Mouse (Mus musculus): ENCODE measurements around the gene Bsn. TPM values are rescaled to one million over a fixed set of nuclear protein-coding genes. Genes with fewer than 3 reads are reported as not detected.

Gene Bsn
- polyA plus RNA-seq, 1 experiment from 2014 or later, result 0.06 TPM

- Histone ChIP-seq H3K9me3 (ENCODE audit: low read length) (no peaks in the 10 kb centered on the region), H3K27ac (ENCODE audit: low read length) (no peak overlapping the region), H3K36me3 (ENCODE audit: insufficient read depth, low read length) (no peaks in the 10 kb centered on the region), H3K4me2 (replicated peaks; ENCODE audit: low read depth, low read length) (no peak overlapping the region), H3K4me3 (ENCODE audit: low read depth, low read length) (no peak overlapping the region), H3K9ac (replicated peaks; ENCODE audit: low read depth) (no peak overlapping the region), H3K27me3 (replicated peaks; ENCODE audit: insufficient read depth, low read length) (no peaks in the 10 kb centered on the region), H3K4me1 (ENCODE audit: insufficient read depth, low read depth, low read length) (peaks cover 3% of the 10 kb centered on the region; the same call in 1 of the 2 replicates)
- WGBS, result 84% methylated on average over 8 of the region's 8 CpGs
- DNase-seq (ENCODE audit: low spot score) (no peak), ATAC-seq (0 out of 2 replicates have a peak, but pooled peaks have one; percentile 14)
- no peak for TF ChIP-seq CTCF (IDR thresholded peaks at IDR 0.05)
- no peak for TF ChIP-seq EP300 (IDR thresholded peaks at IDR 0.05)
Observed at GRCm38 (mm10) chr9:108120671-108121070, 69.5 kb downstream of the Bsn start.

- H3K4me1 ChIP-seq (ENCODE audit: insufficient read depth, low read depth, low read length), result peaks cover 3% of the 10 kb centered on the region; the same call in 1 of the 2 replicates
- no peaks in the 10 kb centered on the region for H3K36me3 ChIP-seq (ENCODE audit: insufficient read depth, low read length)
- no peaks in the 10 kb centered on the region for H3K27me3 ChIP-seq (replicated peaks; ENCODE audit: insufficient read depth, low read length)
- TF ChIP-seq EP300 (IDR thresholded peaks at IDR 0.05), result no peak
- no peak for TF ChIP-seq CTCF (IDR thresholded peaks at IDR 0.05)
- H3K27ac ChIP-seq (ENCODE audit: low read length), result no peak overlapping the region
- DNase-seq (ENCODE audit: low spot score) (peak; percentile 90), ATAC-seq (peak; percentile 96)
- 18% methylated on average over 11 of the region's 11 CpGs for WGBS
- no peak overlapping the region for H3K4me2 ChIP-seq (replicated peaks; ENCODE audit: low read depth, low read length)
- H3K9ac ChIP-seq (replicated peaks; ENCODE audit: low read depth), result no peak overlapping the region
- H3K4me3 ChIP-seq (ENCODE audit: low read depth, low read length), result no peak overlapping the region
- H3K9me3 ChIP-seq (ENCODE audit: low read length), result no peaks in the 10 kb centered on the region
Observed at GRCm38 (mm10) chr9:108119891-108120411, 70.2 kb downstream of the Bsn start.

- H3K4me3 ChIP-seq (ENCODE audit: low read depth, low read length), result no peak overlapping the region
- no peaks in the 10 kb centered on the region for H3K27me3 ChIP-seq (replicated peaks; ENCODE audit: insufficient read depth, low read length)
- no peaks in the 10 kb centered on the region for H3K36me3 ChIP-seq (ENCODE audit: insufficient read depth, low read length)
- no peak overlapping the region for H3K27ac ChIP-seq (ENCODE audit: low read length)
- TF ChIP-seq EP300 (IDR thresholded peaks at IDR 0.05), result no peak
- TF ChIP-seq CTCF (IDR thresholded peaks at IDR 0.05), result no peak
- peaks cover 3% of the 10 kb centered on the region; the same call in 1 of the 2 replicates for H3K4me1 ChIP-seq (ENCODE audit: insufficient read depth, low read depth, low read length)
- 59% methylated on average over 4 of the region's 4 CpGs for WGBS
- no peaks in the 10 kb centered on the region for H3K9me3 ChIP-seq (ENCODE audit: low read length)
- H3K4me2 ChIP-seq (replicated peaks; ENCODE audit: low read depth, low read length), result no peak overlapping the region
- no peak overlapping the region for H3K9ac ChIP-seq (replicated peaks; ENCODE audit: low read depth)
- DNase-seq (ENCODE audit: low spot score) (no peak), ATAC-seq (no peak)
Observed at GRCm38 (mm10) chr9:108117143-108117542, 73.0 kb downstream of the Bsn start.

- H3K4me3 ChIP-seq (ENCODE audit: low read depth, low read length), result no peak overlapping the region
- no peaks in the 10 kb centered on the region for H3K27me3 ChIP-seq (replicated peaks; ENCODE audit: insufficient read depth, low read length)
- ATAC-seq (no peak), DNase-seq (ENCODE audit: low spot score) (no peak)
- no peaks in the 10 kb centered on the region for H3K9me3 ChIP-seq (ENCODE audit: low read length)
- no peak overlapping the region for H3K9ac ChIP-seq (replicated peaks; ENCODE audit: low read depth)
- WGBS, result 61% methylated on average over 40 of the region's 43 CpGs
- H3K4me2 ChIP-seq (replicated peaks; ENCODE audit: low read depth, low read length), result no peak overlapping the region
- TF ChIP-seq CTCF (IDR thresholded peaks at IDR 0.05) (no peak), EP300 (IDR thresholded peaks at IDR 0.05) (no peak)
- no peak overlapping the region for H3K27ac ChIP-seq (ENCODE audit: low read length)
- peaks cover 9% of the 10 kb centered on the region for H3K4me1 ChIP-seq (ENCODE audit: insufficient read depth, low read depth, low read length)
- no peaks in the 10 kb centered on the region for H3K36me3 ChIP-seq (ENCODE audit: insufficient read depth, low read length)
Observed at GRCm38 (mm10) chr9:108115290-108116077, 74.7 kb downstream of the Bsn start.

GRCm38 (mm10) chr9:108112719-108113340 lies 77.4 kb downstream of the Bsn start:
- TF ChIP-seq EP300 (IDR thresholded peaks at IDR 0.05) (no peak), CTCF (IDR thresholded peaks at IDR 0.05) (no peak)
- Histone ChIP-seq H3K36me3 (ENCODE audit: insufficient read depth, low read length) (no peaks in the 10 kb centered on the region), H3K9me3 (ENCODE audit: low read length) (no peaks in the 10 kb centered on the region), H3K4me3 (ENCODE audit: low read depth, low read length) (no peak overlapping the region), H3K27me3 (replicated peaks; ENCODE audit: insufficient read depth, low read length) (no peaks in the 10 kb centered on the region), H3K9ac (replicated peaks; ENCODE audit: low read depth) (no peak overlapping the region), H3K4me1 (ENCODE audit: insufficient read depth, low read depth, low read length) (peaks cover 7% of the 10 kb centered on the region), H3K27ac (ENCODE audit: low read length) (no peak overlapping the region), H3K4me2 (replicated peaks; ENCODE audit: low read depth, low read length) (no peak overlapping the region)
- WGBS, result 94% methylated on average over 18 of the region's 18 CpGs
- ATAC-seq, result no peak
- DNase-seq (ENCODE audit: low spot score), result no peak

- H3K27me3 ChIP-seq (replicated peaks; ENCODE audit: insufficient read depth, low read length), result no peaks in the 10 kb centered on the region
- H3K4me2 ChIP-seq (replicated peaks; ENCODE audit: low read depth, low read length), result peak overlapping the region; percentile 43
- H3K9me3 ChIP-seq (ENCODE audit: low read length), result no peaks in the 10 kb centered on the region
- no peak overlapping the region for H3K27ac ChIP-seq (ENCODE audit: low read length)
- H3K36me3 ChIP-seq (ENCODE audit: insufficient read depth, low read length), result no peaks in the 10 kb centered on the region
- TF ChIP-seq CTCF (IDR thresholded peaks at IDR 0.05), result no peak
- no peak for TF ChIP-seq EP300 (IDR thresholded peaks at IDR 0.05)
- WGBS, result 66% methylated on average over 17 of the region's 17 CpGs
- H3K4me3 ChIP-seq (ENCODE audit: low read depth, low read length), result no peak overlapping the region
- DNase-seq (ENCODE audit: low spot score) (no peak), ATAC-seq (no peak)
- H3K9ac ChIP-seq (replicated peaks; ENCODE audit: low read depth), result no peak overlapping the region
- peaks cover 7% of the 10 kb centered on the region for H3K4me1 ChIP-seq (ENCODE audit: insufficient read depth, low read depth, low read length)
Observed at GRCm38 (mm10) chr9:108111593-108112121, 78.5 kb downstream of the Bsn start.
